Mouse (Mus musculus): ENCODE data around the gene Rbms1. TPM values are rescaled to one million over a fixed set of nuclear protein-coding genes. Genes with fewer than 3 reads are reported as not detected.

Gene Rbms1
- total and polyA plus RNA-seq, 3 experiments: 10.1 to 27.4 TPM; not detected in 1

DNA sequence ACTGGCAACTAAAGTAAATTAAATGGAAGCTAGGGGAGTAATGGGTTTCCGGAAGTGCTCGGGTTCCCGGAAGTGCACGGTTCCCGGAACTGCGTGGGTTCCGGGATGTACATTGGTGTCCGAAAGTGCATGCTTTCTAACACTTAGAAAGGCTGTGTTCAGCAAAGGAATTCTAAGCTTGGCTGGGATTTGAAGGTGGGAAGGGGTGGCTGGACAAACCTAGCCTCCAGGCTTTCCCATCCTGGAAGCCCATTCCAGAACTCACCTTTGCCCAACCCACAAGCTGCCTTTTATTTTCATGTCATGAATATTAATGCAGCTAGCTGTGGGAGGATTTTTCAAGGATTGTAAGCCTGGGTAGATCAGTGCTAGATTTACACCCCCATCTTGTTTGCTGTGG, 51.3 kb downstream of the Rbms1 start:
- no peak for DNase-seq (ENCODE audit: low read depth, low spot score)
- Histone ChIP-seq H3K9me3 (replicated peaks; ENCODE audit: insufficient read depth, low read length) (no peaks in the 10 kb centered on the region), H3K4me3 (ENCODE audit: control insufficient read depth in 1 of 2, insufficient read depth in 1 of 2, low read depth in 2 of 2, low read length in 2 of 2) (no peak overlapping the region), H3K27me3 (ENCODE audit: control insufficient read depth in 1 of 2, insufficient read depth in 2 of 2, low read length in 2 of 2) (no peaks in the 10 kb centered on the region; a peak in 2 of 4 replicates), H3K79me2 (ENCODE audit: control insufficient read depth, insufficient read depth, low read length, poor library complexity) (no peaks in the 10 kb centered on the region), H3K9ac (ENCODE audit: control insufficient read depth, low read depth, low read length, poor library complexity, severe bottlenecking) (no peak overlapping the region), H3K36me3 (ENCODE audit: control insufficient read depth in 1 of 2, insufficient read depth in 2 of 2, low read length in 2 of 2) (no peaks in the 10 kb centered on the region), H3K27ac (ENCODE audit: control insufficient read depth, low read depth, low read length) (no peak overlapping the region), H3K4me1 (ENCODE audit: control insufficient read depth in 1 of 2, insufficient read depth in 2 of 2, low read length in 2 of 2) (no peaks in the 10 kb centered on the region)
- TF ChIP-seq TAL1 (IDR thresholded peaks at IDR 0.05; ENCODE audit: low read length) (no peak), MYC (IDR thresholded peaks at IDR 0.05; ENCODE audit: low read depth, low read length) (no peak), ETS1 (IDR thresholded peaks at IDR 0.05; ENCODE audit: low read depth, low read length) (no peak)

DNA sequence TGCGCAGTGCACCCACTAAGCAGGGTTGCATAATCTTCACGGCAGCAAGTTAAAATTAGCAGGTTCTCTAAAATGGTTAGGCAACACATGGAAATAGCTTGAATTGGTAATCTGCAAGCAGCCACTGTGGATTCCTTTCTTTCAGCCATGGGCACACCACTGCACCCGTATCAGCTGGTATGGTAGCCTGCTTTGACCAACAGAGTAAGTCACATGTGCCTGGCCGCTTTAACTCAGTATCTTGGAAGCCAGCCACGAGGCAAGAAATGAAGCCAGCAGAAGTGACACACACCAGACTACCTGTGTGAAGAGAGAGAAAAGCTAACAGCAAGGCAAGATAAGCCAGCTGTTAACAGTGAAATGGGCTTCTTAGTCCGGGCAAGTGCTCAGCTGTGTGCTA, 52.2 kb downstream of the Rbms1 start:
- Histone ChIP-seq H3K27ac (ENCODE audit: control insufficient read depth, low read depth, low read length) (no peak overlapping the region), H3K4me3 (ENCODE audit: control insufficient read depth in 1 of 2, insufficient read depth in 1 of 2, low read depth in 2 of 2, low read length in 2 of 2) (no peak overlapping the region), H3K79me2 (ENCODE audit: control insufficient read depth, insufficient read depth, low read length, poor library complexity) (no peaks in the 10 kb centered on the region), H3K4me1 (ENCODE audit: control insufficient read depth in 1 of 2, insufficient read depth in 2 of 2, low read length in 2 of 2) (no peaks in the 10 kb centered on the region), H3K9me3 (replicated peaks; ENCODE audit: insufficient read depth, low read length) (no peaks in the 10 kb centered on the region), H3K9ac (ENCODE audit: control insufficient read depth, low read depth, low read length, poor library complexity, severe bottlenecking) (no peak overlapping the region), H3K27me3 (ENCODE audit: control insufficient read depth in 1 of 2, insufficient read depth in 2 of 2, low read length in 2 of 2) (no peaks in the 10 kb centered on the region; a peak in 2 of 4 replicates), H3K36me3 (ENCODE audit: control insufficient read depth in 1 of 2, insufficient read depth in 2 of 2, low read length in 2 of 2) (no peaks in the 10 kb centered on the region)
- DNase-seq (ENCODE audit: low read depth, low spot score): no peak
- TF ChIP-seq KAT2A (conservative IDR thresholded peaks at IDR 0.05; ENCODE audit: low read depth, low read length) (no peak), ETS1 (IDR thresholded peaks at IDR 0.05; ENCODE audit: low read depth, low read length) (0 out of 2 replicates have a peak, but pooled peaks have one; percentile 26)

DNA sequence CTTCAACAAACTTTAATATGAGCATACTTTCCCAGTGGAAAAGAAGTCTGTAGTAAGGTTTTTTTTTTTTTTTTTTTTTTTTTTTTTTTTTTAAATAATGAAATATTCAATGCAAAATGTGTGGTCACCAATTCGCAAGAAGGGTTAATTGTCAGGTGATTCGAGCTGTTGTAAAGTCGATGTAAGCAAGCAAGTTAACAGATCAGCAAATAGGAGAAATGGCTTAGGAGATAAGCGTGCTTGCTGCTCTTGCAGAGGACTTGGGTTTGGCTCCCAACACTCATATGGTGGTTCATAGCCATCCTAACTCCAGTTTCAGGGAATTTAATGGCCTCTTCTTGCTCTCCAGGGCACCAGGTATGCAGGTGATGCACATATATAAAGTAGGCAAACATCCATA, 54.4 kb downstream of the Rbms1 start:
- H3K36me3 ChIP-seq (ENCODE audit: control insufficient read depth in 1 of 2, insufficient read depth in 2 of 2, low read length in 2 of 2): no peaks in the 10 kb centered on the region
- H3K4me3 ChIP-seq (ENCODE audit: control insufficient read depth in 1 of 2, insufficient read depth in 1 of 2, low read depth in 2 of 2, low read length in 2 of 2): no peak overlapping the region
- H3K9me3 ChIP-seq (replicated peaks; ENCODE audit: insufficient read depth, low read length): no peaks in the 10 kb centered on the region
- TF ChIP-seq ZNF384 (IDR thresholded peaks at IDR 0.05; ENCODE audit: low read depth, low read length): peak; percentile 71; the same call in 1 of the 2 replicates
- TF ChIP-seq USF1 (IDR thresholded peaks at IDR 0.05; ENCODE audit: low read depth, low read length): no peak
- no peaks in the 10 kb centered on the region for H3K4me1 ChIP-seq (ENCODE audit: control insufficient read depth in 1 of 2, insufficient read depth in 2 of 2, low read length in 2 of 2)
- DNase-seq (ENCODE audit: low read depth, low spot score): no peak
- H3K9ac ChIP-seq (ENCODE audit: control insufficient read depth, low read depth, low read length, poor library complexity, severe bottlenecking): no peak overlapping the region
- H3K27me3 ChIP-seq (ENCODE audit: control insufficient read depth in 1 of 2, insufficient read depth in 2 of 2, low read length in 2 of 2): no peaks in the 10 kb centered on the region; a peak in 2 of 4 replicates
- H3K79me2 ChIP-seq (ENCODE audit: control insufficient read depth, insufficient read depth, low read length, poor library complexity): no peaks in the 10 kb centered on the region
- no peak overlapping the region for H3K27ac ChIP-seq (ENCODE audit: control insufficient read depth, low read depth, low read length)

DNA sequence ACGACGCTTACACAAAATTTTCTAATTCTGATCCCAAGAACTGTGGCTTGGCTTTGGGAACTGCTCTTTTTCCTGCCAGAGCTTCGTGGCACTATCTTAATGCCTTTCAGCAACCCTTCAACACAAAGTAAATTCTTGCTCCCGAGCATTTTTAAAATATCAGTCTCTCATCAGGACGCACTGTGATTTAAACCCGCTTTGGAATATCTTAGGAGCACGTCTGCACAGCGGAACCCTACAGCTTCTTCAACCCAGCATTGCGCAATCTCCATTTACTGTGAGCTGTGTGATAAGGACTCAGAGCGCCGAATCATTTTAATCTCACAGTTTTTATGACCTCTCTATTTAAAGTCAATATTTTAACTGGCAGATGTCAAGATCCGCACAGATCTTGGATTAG, 54.9 kb downstream of the Rbms1 start:
- no peak for TF ChIP-seq TBP (IDR thresholded peaks at IDR 0.05; ENCODE audit: low read depth, low read length)
- no peak for TF ChIP-seq SIN3A (IDR thresholded peaks at IDR 0.05; ENCODE audit: low read length)
- TF ChIP-seq POLR2AphosphoS5 (IDR thresholded peaks at IDR 0.05; ENCODE audit: borderline replicate concordance, low read depth, low read length): no peak
- TF ChIP-seq KAT2A (conservative IDR thresholded peaks at IDR 0.05; ENCODE audit: low read depth, low read length): no peak
- TF ChIP-seq MAFK (IDR thresholded peaks at IDR 0.05; ENCODE audit: borderline replicate concordance, low read depth, low read length): no peak
- TF ChIP-seq RCOR1 (IDR thresholded peaks at IDR 0.05; ENCODE audit: low read depth, low read length): peak; percentile 65
- TF ChIP-seq EP300 (IDR thresholded peaks at IDR 0.05; ENCODE audit: low read depth in 1 of 2, low read length in 2 of 2): peak; percentile 8 to 19; a peak in 1 of 4 replicates
- TF ChIP-seq TCF12 (IDR thresholded peaks at IDR 0.05; ENCODE audit: low read depth, low read length): peak; percentile 19; the same call in 1 of the 2 replicates
- TF ChIP-seq GATA1 (IDR thresholded peaks at IDR 0.05; ENCODE audit: low read depth, low read length): peak; percentile 50
- no peaks in the 10 kb centered on the region for H3K4me1 ChIP-seq (ENCODE audit: control insufficient read depth in 1 of 2, insufficient read depth in 2 of 2, low read length in 2 of 2)
- no peaks in the 10 kb centered on the region for H3K36me3 ChIP-seq (ENCODE audit: control insufficient read depth in 1 of 2, insufficient read depth in 2 of 2, low read length in 2 of 2)
- H3K9ac ChIP-seq (ENCODE audit: control insufficient read depth, low read depth, low read length, poor library complexity, severe bottlenecking): no peak overlapping the region
- H3K27me3 ChIP-seq (ENCODE audit: control insufficient read depth in 1 of 2, insufficient read depth in 2 of 2, low read length in 2 of 2): no peaks in the 10 kb centered on the region; a peak in 2 of 4 replicates
- H3K4me3 ChIP-seq (ENCODE audit: control insufficient read depth in 1 of 2, insufficient read depth in 1 of 2, low read depth in 2 of 2, low read length in 2 of 2): no peak overlapping the region
- no peaks in the 10 kb centered on the region for H3K79me2 ChIP-seq (ENCODE audit: control insufficient read depth, insufficient read depth, low read length, poor library complexity)
- H3K27ac ChIP-seq (ENCODE audit: control insufficient read depth, low read depth, low read length): no peak overlapping the region
- peak; percentile 25 for DNase-seq (ENCODE audit: low read depth, low spot score)
- H3K9me3 ChIP-seq (replicated peaks; ENCODE audit: insufficient read depth, low read length): no peaks in the 10 kb centered on the region
